Mouse (Mus musculus) spleen, embryonic (tissue): ENCODE measurements around the gene Col7a1.

Source experiments
- CTCF ChIA-PET: fragments of 350-600 bp; sonication (Branson Sonifier 250); formaldehyde crosslinking; loops from one replicate; lab custom pipeline; 2022; lab: Charles Lee

Gene Col7a1

GRCm38 (mm10) chr9:108953081-108953636, at the start of gene Col7a1:
Col7a1 (plus strand) TSS chr9:108953586.
- CTCF ChIA-PET, result no interaction called here

GRCm38 (mm10) chr9:108912308-108912707, 41.1 kb upstream of the Col7a1 start:
- CTCF ChIA-PET, result no interaction called here

GRCm38 (mm10) chr9:108913161-108913560, 40.2 kb upstream of the Col7a1 start:
- CTCF ChIA-PET, result no interaction called here

- CTCF ChIA-PET, result no interaction called here
Measured at GRCm38 (mm10) chr9:108913621-108914020, 39.8 kb upstream of the Col7a1 start.

GRCm38 (mm10) chr9:108914491-108914890, 38.9 kb upstream of the Col7a1 start, which contains the start of gene Tmem89:
Tmem89 (plus strand) TSS chr9:108914619.
- CTCF ChIA-PET, result no interaction called here

GRCm38 (mm10) chr9:108925897-108926296, 27.5 kb upstream of the Col7a1 start:
- CTCF ChIA-PET, result no interaction called here

- CTCF ChIA-PET, result interaction anchor here (0.6 kb wide), 1 partner anchor 1347 kb away, joined by 6 read pairs; no protein-coding TSS in a partner anchor
Measured at GRCm38 (mm10) chr9:108928424-108928823, 25.0 kb upstream of the Col7a1 start.

- CTCF ChIA-PET, result interaction anchor here (0.6 kb wide), 1 partner anchor 131 kb away, joined by 4 read pairs; no protein-coding TSS in a partner anchor
Measured at GRCm38 (mm10) chr9:108935991-108936390, 17.4 kb upstream of the Col7a1 start.

GRCm38 (mm10) chr9:108936418-108937364, 16.7 kb upstream of the Col7a1 start, which contains the start of gene Uqcrc1:
Uqcrc1 (plus strand) TSS chr9:108936633.
- CTCF ChIA-PET, result interaction anchor here (0.7 kb wide), 1 partner anchor 101 kb away, joined by 3 read pairs; no protein-coding TSS in a partner anchor

- CTCF ChIA-PET, result no interaction called here
Measured at GRCm38 (mm10) chr9:108945111-108945510, 8.3 kb upstream of the Col7a1 start.

- CTCF ChIA-PET, result no interaction called here
Measured at GRCm38 (mm10) chr9:108945608-108946007, 7.8 kb upstream of the Col7a1 start.

- CTCF ChIA-PET, result no interaction called here
Measured at GRCm38 (mm10) chr9:108949231-108949966, 4.0 kb upstream of the Col7a1 start.

GRCm38 (mm10) chr9:108949967-108950728, 3.2 kb upstream of the Col7a1 start:
- CTCF ChIA-PET, result no interaction called here

GRCm38 (mm10) chr9:108955241-108955640, 1.9 kb downstream of the Col7a1 start:
- CTCF ChIA-PET, result no interaction called here

- CTCF ChIA-PET, result no interaction called here
Measured at GRCm38 (mm10) chr9:108955846-108956245, 2.5 kb downstream of the Col7a1 start.

GRCm38 (mm10) chr9:108963577-108963976, 10.2 kb downstream of the Col7a1 start:
- CTCF ChIA-PET, result no interaction called here

GRCm38 (mm10) chr9:108964338-108964737, 11.0 kb downstream of the Col7a1 start:
- CTCF ChIA-PET, result no interaction called here

- CTCF ChIA-PET, result no interaction called here
Measured at GRCm38 (mm10) chr9:108970623-108971022, 17.2 kb downstream of the Col7a1 start.

GRCm38 (mm10) chr9:108976483-108976882, 23.1 kb downstream of the Col7a1 start:
- CTCF ChIA-PET, result no interaction called here

GRCm38 (mm10) chr9:108977966-108978365, 24.6 kb downstream of the Col7a1 start:
- CTCF ChIA-PET, result no interaction called here

- CTCF ChIA-PET, result no interaction called here
Measured at GRCm38 (mm10) chr9:108982498-108982897, 29.1 kb downstream of the Col7a1 start.
